Mouse (Mus musculus): ENCODE measurements at regions not wholly inside any gene's neighbourhood (a gene's known extent, or its start where the extent isn't known, plus 50 kb on each side); places are given as distances from the start of the nearest gene placed in this dataset.
A peak's percentile ranks its signal among the peaks of the same experiment; 100 is the strongest.
"Not testable (repeated sequence)": the region's sequence is repeated elsewhere in the genome, so short reads cannot be mapped to it uniquely, and the experiment has no call there.

DNA sequence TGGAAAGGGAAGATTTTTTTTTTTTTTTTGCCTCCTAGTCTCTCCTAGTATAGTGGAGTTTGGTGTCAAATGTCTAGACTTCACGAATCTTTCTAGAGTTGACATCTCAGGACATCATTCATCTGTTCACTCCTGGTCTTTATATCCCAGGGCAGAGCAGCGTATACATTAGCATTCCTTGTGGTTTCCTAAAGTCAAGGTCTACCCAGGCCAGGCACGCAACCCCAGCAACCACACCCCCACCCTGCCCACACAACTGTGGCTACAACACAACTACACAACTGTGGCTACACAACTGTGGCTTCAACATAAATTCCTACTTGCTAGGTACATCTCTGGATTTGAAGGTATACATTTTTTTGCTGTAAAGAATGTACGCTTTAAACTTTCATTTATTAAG is 122.2 kb downstream of the Ppp1r3a start:
- no peak for DNase-seq (ENCODE audit: low read depth, low spot score)

DNA sequence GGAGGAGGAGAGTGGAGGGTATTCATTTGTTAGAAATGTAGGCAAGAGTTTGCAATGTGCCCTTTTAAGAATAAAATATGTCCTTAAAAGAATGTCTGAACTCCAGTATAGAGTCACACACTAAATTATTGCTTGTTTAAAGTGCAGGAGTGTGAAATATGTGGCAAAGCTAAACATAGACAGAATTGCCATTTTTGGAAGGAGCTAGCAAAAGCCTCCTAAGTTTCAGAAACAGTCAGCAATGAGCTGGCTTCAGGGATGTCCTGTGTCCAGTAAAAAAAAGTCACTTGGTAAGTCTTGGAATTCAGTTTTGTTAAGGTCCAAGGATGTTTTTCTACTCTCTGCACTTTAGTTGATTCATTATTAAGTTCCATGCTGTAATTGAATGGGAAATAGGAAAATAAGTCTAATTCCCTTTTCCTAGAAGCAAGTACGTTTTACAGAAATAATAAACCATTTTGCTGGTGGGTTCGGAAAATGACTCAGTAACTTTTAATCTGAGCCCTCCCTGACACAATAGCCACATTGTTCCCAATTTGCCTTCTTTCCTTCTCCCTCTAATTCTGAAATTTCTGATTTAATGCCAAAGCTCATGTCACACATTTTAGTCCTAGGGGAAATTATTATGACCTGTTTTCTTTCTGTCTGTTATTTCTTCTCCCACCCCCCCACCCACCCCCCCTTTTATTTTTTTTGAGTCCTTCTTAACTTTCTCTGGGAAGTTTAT is 123.2 kb downstream of the Ppp1r3a start:
- no peak for DNase-seq (ENCODE audit: low read depth, low spot score)

DNA sequence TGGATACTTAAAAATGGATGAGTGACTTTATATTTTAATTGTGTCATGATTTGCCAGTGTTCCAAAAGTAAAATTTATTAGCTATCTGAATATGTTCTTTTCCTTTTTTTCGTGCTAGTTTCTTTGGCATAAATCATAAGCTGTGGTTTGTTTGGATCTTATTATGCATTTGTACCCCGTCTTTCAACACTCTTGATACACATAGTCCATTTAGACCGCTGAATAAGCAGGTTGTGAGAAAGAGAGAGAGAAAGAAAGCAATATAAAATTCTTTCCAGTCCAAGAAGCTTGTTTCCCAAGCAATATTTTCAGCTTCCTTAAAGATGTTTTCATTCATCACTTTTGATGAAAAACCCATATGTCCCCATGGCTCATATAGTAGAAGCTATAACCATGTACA is 138.4 kb downstream of the Ppp1r3a start:
- DNase-seq (ENCODE audit: low read depth, low spot score) = no peak

DNA sequence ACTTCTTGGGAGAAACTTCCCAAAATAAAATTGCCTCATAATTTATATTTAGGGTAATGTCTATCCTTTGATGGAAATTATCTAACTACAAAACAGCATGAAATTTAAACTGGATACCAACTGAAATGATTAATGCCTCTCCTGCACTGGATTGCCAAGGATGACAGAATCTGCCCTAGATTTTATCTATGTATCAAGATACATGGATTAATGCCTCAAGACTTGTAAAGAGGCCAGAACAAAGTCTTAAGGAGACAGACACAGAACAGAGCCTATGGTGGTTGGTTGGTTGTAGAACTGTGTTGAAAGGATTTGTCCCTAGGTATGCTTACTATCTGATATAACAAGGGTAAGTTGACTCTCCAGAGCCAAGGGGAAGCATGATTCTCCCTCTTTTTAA is 147.0 kb downstream of the Ppp1r3a start:
- no peak for DNase-seq (ENCODE audit: low read depth, low spot score)

DNA sequence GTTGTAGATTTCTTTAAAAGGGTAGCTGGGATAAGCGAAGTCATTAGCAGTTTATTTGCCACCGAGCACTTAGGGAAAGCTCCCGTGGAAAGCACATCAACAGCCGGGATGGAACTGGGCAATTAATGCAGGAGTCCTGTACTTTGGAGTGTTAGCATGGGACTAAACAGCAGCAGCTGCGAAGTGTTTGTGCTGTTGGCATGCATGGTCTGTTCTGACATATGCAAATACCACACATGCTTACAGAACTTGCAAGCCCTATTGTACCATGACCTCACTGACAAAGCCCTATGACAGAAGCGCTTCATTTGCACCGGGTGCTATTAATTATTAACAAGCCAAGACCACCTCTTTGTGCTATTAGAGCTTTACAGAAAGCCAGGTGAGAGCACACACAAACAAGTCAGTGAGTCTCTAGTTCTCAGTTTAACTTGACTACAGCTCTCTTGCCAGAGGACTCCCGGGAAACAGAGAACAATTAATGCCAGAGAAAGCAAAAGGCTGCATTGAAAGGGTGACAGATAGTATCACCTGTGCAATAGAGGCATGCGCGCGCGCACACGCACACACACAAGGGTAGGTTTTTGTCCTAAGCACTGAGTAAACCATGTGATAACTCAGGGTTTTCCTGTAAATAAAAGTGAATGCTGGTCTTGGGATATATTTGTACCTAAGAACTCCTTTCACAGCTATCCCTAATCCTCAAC is 154.4 kb downstream of the Ppp1r3a start:
- no peak for DNase-seq (ENCODE audit: low read depth, low spot score)

DNA sequence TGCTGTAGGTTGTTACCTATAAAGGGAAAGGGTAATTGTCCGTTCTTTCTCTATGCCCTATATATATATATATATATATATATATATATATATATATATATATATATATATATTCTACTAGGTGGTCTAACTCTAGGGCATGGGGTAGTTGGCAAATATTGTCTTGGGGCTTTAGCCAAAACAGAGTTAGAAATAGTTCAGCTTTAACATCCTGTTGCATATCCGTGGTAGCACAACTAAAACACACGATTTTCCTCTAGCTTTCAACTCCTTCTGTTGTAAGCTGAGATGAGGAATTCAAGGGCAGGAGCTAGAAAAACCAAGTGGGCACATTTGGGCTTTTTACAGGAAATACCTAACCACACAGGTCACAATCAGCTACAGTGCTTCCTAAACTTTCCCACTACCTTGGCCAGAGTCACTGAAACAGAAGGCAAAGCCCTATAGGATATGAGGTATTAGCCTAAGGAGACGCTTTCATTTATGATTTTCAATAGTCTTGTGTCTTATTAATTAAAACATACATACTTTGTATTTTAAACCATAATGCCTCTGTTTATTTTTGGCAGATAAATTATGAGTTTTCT is 158.1 kb downstream of the Ppp1r3a start:
- DNase-seq (ENCODE audit: low read depth, low spot score) = no peak

DNA sequence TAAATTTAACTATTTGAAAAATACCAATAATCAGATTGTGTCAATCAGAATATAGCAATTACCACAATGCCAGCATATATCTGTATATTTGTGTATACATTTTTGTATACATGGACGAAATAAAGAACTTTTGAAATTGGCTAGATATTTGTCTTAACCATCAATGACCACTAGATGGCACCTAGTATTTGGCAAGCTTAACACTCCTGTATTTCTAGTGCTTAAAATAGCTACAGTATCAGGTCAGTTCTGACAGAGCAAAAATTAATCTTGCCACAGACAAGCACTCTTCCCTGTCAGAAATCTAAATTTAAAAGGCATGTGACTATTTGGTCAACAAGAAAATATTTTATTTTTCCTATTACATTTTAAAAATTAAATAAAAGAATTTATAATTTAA is 169.2 kb downstream of the Ppp1r3a start:
- DNase-seq (ENCODE audit: low read depth, low spot score) = peak; percentile 11

DNA sequence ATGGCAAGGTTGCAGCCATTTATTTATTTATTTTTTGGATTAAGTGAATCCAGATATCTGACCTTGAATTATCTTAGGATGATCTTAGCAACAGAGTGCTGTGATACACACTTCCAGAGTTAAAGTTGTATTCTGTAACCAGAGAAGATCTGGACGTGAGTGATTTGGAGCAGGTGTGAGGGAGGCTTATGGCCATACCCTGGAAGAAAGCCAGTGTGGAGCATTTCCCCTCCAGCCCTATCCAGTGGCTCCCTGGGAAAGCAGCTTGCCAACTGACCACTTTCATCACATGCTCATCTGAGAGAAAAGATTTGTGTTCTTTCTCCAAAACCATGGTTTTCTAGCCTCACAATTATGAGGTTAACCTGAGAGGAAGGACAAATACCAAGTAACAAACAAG is 171.2 kb downstream of the Ppp1r3a start:
- no peak for DNase-seq (ENCODE audit: low read depth, low spot score)

DNA sequence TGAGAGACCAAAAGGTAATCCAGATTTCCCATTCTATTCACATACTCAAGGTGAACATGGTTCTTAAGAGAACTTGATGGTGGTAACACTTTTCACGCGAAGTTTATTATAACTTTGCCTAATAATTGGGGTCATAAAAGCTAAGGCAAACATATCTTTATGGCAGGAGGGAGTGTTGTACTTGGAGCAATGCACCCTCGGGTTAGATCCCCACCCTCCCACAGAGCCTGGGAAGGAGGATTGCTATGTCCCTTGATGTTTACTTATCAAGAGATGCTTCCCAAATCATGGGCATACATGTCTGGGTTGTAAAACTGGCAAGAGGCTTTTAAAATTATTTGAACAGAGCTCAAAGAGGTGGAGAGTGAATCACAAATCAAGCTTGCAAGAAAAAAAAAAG is 180.5 kb downstream of the Ppp1r3a start:
- DNase-seq (ENCODE audit: low read depth, low spot score) = no peak

DNA sequence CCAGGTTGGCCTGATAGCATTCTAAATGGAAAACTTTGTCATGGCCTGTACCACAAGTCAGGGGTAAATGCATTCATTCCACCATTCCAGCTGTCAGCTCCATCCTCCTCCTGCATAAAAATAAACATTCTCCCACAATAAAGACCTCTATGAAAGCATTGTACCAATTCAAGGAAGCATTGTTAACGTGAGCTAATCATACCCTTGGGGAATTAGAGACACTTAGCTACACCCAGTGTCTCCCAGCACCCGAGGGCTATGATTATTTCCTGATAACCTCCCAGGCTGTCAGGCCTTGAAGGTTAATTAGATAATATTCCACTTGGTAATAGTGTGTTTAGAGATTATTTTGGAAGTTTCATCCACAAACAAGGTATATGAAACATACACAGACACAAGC is 182.1 kb downstream of the Ppp1r3a start:
- no peak for DNase-seq (ENCODE audit: low read depth, low spot score)

DNA sequence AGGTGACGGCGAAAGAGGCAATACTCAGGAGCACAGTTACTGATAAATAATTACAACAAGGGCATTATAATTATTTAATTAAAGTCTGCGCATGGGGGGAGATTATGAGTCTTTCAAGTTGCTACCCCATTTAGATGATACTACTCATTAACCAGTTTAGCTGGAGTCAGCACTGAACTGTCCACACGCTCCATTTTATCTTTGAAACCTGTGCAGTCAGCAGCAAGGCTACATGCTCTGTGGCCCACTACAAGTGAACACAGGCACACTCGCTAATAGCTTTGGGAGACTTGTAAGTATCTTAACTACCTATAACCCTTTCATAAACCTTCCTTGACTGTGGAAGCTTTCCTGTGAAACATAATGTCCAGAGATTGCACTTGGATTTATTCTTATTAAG is 214.7 kb downstream of the Ppp1r3a start:
- no peak for DNase-seq (ENCODE audit: low read depth, low spot score)

DNA sequence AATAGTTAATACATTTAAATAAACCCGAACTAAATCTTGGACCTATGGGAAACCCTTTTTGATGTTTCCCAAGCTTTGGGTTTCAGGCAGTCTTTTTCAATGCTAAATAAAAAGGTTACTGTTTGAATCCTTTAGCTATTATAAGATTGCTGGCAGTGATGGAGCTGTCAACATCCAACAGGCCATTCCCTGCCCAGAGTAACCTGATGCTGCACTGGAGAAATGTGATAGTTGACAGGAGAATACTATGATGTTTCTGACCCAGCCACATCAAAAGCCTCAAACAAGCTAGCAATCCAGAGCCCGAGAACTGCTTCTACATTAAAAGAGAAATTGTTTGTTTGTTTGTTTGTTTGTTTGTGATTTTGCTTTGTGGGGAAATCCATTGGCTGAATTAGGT is 226.0 kb downstream of the Ppp1r3a start:
- DNase-seq (ENCODE audit: low read depth, low spot score) = no peak

DNA sequence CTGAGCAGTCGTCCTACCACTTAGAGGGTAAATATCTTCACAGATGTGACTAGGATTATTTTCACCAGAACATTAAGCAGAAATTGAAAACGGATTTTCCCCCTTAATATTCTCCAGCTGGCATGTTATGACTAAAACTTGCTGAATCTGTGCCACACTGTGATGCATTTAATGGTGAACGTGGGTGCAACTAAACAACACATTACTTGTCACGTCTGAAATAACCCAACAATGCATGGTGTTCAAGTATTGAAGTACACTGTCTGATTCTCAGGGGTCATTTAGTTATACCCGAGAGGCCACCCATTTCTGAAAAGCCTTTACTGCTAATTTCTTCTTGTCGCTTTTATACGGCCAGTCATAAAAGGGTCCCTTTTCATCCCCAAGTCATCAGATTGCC is 226.5 kb downstream of the Ppp1r3a start:
- DNase-seq (ENCODE audit: low read depth, low spot score) = no peak

DNA sequence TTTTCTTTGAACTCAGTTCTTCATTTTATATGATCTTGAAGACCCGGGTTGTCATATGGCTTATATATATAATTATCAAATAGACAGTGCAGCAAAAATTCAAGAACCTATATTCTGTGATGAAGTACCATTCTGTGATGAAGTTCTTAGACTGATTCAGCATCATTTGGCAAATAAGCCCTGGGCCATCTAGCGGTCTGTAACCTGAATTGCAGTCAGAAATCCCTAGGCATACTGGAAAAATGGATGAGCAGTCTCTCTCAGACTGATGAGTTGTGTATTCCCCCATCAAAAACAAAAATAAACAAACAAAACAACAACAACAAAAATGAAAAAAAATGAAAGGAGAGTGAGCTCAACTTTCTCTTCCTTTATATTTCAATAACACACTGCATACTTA is 232.3 kb downstream of the Ppp1r3a start:
- no peak for DNase-seq (ENCODE audit: low read depth, low spot score)

DNA sequence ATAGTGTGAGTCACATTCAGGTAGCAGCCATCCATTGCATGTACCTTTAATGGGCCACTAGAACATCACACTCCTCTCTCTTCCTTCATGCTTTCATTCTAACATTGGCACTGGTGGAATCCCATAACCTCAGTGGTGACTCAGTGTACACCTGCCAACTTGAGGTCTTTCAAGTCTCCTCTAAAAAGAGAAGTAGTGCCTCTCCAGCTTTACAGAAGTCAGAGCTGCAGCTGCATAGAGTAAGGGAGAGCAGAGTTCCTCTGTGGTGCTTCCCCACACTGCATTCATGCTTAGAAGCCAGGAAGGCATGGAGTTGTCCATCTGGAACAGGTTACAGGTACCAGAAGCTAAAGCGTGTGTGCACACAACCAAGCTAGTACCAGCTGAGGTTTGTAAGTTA is 233.8 kb downstream of the Ppp1r3a start:
- DNase-seq (ENCODE audit: low read depth, low spot score) = no peak

DNA sequence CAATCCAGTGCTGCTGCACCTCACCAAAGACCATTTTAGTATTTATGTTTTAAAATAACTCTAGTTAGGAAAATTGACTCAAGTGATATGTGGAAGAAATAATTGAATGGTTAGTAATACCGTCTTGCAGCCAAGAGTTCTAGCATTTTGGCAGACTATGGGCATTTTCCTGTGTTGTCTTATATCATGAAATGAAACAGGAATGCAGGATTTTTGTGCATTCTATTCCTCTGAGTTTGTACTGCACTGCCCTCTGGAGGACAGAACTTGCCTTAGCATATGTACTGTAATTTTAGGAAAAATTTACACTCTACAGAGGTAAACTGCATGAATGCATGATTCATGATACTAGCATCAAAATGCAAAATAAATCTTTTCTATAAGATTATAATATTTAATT is 250.9 kb downstream of the Ppp1r3a start:
- DNase-seq (ENCODE audit: low read depth, low spot score) = peak; percentile 37

DNA sequence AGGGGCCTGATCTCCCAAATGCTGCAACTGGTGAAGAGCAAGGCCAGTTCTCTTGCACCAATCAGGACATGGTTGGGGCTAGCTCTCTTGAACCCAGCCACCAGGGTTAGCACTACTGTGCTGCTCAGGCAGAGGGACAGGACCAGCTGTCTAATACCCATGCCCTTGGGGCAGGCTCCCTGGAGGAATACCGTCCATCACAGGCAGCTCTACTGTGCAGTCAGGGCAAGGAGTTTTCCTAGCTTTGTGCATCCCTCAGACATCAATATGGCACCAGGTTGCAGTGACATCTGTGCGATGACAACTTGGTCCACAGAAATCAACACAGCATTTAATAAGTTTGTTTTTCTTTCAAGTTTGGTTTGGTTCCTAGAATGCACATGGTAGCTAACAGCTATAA is 254.4 kb downstream of the Ppp1r3a start:
- DNase-seq (ENCODE audit: low read depth, low spot score) = no peak

DNA sequence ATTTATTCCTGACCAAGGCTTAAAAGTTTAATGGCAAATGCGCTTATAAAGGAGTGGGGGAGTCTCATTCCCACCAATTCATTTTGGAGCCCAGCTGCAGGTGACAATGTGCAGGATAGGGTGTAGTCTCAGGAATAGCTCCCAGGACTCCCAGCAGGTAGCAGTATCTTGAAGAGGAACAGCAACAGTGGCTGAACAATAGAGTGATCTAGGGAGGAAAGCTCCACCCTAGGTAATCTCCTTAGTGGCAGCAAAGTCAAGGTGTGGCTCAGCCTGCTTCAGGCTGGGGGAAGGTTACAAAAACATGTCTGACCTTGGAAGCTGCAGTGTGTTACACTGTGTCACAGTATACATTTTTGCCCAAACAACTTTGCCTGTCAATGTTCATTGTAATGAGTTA is 255.2 kb downstream of the Ppp1r3a start:
- not testable (repeated sequence) for DNase-seq (ENCODE audit: low read depth, low spot score)

DNA sequence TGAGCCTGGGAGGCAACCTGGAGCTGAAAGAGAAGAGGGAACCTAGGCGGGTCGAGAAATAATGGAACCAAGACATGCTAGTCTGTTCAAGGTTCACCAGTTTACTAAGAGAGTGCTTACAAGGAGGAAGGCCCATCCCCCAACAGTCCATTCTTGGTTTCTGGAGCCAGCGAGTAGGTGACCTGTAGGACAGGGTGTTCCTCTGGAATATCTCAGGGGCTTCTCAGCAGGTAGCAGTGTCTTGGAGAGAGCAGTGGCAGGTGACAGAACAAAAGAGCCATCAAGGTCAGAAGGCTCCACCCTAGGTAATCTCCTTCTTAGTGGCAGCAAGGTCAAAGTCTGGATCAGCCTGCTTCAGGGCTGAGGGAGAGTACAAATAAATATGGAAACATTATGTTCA is 268.4 kb downstream of the Ppp1r3a start:
- DNase-seq (ENCODE audit: low read depth, low spot score) = not testable (repeated sequence)

DNA sequence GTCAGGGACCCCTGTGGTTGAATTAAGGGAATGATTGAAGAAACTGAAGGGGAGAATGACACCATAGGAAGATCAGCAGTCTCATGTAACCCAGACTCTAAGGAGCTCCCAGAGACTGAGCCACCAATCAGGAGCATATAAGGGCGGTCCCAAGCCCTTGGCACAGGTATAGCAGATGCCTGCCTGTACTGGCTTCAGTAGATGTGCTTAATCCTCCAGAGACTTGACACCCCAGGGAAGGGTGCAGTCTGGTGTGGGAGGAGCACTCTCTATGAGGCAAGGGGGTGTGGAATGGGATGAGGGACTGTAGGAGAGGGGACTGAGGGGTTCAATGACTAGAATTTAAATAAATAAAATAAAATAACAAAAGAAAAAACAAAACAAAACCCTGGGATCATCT is 298.7 kb downstream of the Ppp1r3a start:
- no peak for DNase-seq (ENCODE audit: low read depth, low spot score)

DNA sequence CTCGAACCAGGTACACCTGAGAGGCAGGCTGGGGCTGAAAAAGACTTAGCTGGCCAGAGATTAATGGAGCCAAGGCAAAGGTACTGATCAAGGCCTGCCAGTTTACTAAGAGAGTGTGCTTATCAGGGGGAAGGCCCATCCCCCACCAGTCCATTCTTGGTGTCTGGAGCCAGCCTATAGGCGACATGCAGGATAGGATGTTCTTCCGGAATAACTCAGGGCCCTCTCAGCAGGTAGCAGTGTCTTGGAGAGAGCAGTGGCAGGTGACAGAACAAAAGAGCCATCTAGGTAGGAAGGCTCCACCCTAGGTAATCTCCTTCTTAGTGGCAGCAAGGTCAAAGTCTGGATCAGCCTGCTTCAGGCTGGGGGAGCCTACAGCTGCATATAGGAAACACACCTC is 301.8 kb downstream of the Ppp1r3a start:
- not testable (repeated sequence) for DNase-seq (ENCODE audit: low read depth, low spot score)

DNA sequence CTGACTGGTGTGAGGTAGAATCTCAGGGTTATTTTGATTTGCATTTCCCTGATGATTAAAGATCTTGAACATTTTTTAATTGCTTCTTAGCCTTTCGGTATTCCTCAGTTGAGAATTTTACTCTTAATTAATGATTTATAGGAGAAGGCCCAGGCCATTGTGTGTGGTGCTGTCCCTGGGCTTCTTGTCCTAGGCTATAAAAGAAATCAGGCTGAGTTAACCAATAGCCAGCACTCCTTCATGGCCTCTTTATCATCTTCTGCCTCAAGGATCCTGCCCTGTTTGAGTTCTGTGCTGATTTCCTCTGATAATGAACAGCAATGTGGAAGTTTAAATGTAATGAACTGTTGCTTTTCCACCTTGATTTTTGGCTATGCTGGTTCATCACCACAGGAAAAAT is 323.3 kb downstream of the Ppp1r3a start:
- DNase-seq (ENCODE audit: low read depth, low spot score) = no peak

DNA sequence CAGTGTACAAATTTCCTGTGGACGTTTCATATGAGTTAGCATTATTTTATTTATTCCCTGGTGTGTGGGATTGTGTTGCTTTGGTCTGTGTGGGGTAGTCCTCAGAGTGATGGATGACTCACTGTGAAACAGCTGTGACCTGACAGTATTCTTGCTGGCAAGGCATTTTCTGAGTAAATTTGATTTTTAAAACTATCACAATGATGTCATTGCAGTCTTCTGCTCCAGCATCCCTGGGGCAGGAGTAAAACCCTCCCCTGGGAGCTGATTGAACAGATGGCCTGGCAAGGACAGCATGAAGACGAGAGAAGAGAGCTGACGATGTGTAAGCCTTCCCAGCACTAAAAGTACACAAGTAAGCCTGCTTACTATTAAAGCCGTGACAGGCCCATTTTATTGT is 345.3 kb downstream of the Ppp1r3a start:
- no peak for DNase-seq (ENCODE audit: low read depth, low spot score)
